Mouse (Mus musculus) adrenal gland, postnatal 4 days (tissue): ENCODE measurements around the gene Atp5j2. TPM values are rescaled to one million over a fixed set of nuclear protein-coding genes. Genes with fewer than 3 reads are reported as not detected.

Experiments used
- DNase-seq, 2 experiments: peaks; one replicate each; pipeline ENCODE4 v3.0.0; 2021 to 2022; ENCODE audit warnings: low spot score in 2 of 2, mixed read lengths in 2 of 2
- total RNA-seq, 2 experiments: library from RNA; stranded (reverse); gene quantifications; 2 replicates each; pipeline ENCODE4 v1.2.3; 2021

Atp5j2 gene
- total RNA-seq, 2 experiments from 2014 or later: 367 to 390 TPM

- no peak for DNase-seq
These were observed 10.6 kb upstream of the Atp5j2 start for GRCm38 (mm10) chr5:145202446-145202845.

GRCm38 (mm10) chr5:145201321-145201991 lies 9.6 kb upstream of the Atp5j2 start, which contains the start of gene Zkscan14:
TSS of gene Zkscan14 (minus strand) at chr5:145201868.
- DNase-seq: peak; percentile 24 to 43

GRCm38 (mm10) chr5:145200387-145200786 lies 8.5 kb upstream of the Atp5j2 start:
- DNase-seq: no peak

- DNase-seq: peak; percentile 76 to 81
These were observed 725 bp downstream of the Atp5j2 start for GRCm38 (mm10) chr5:145190875-145191798.

GRCm38 (mm10) chr5:145190373-145190772 lies 1.5 kb downstream of the Atp5j2 start:
- no peak for DNase-seq

- no peak for DNase-seq
These were observed 2.4 kb downstream of the Atp5j2 start for GRCm38 (mm10) chr5:145189416-145189815.

- no peak for DNase-seq
These were observed 6.6 kb downstream of the Atp5j2 start for GRCm38 (mm10) chr5:145185244-145185643.

- no peak for DNase-seq
These were observed 13.3 kb downstream of the Atp5j2 start for GRCm38 (mm10) chr5:145178461-145178980.

GRCm38 (mm10) chr5:145167306-145167661 lies 24.6 kb downstream of the Atp5j2 start:
- DNase-seq: no peak

GRCm38 (mm10) chr5:145166536-145167305 lies 25.1 kb downstream of the Atp5j2 start, which contains the start of the genes Ptcd1 and Cpsf4:
TSS of gene Ptcd1 (minus strand) at chr5:145167108.
TSS of gene Cpsf4 (plus strand) at chr5:145167213.
- peak; percentile 93 to 97 for DNase-seq

- DNase-seq: no peak
These were observed 26.7 kb downstream of the Atp5j2 start for GRCm38 (mm10) chr5:145165184-145165583.

- DNase-seq: no peak
These were observed 27.2 kb downstream of the Atp5j2 start for GRCm38 (mm10) chr5:145164710-145165109.

GRCm38 (mm10) chr5:145161361-145161760 lies 30.5 kb downstream of the Atp5j2 start:
- no peak for DNase-seq

- DNase-seq: no peak
These were observed 39.2 kb downstream of the Atp5j2 start for GRCm38 (mm10) chr5:145152690-145153089.

- DNase-seq: no peak
These were observed 42.6 kb downstream of the Atp5j2 start for GRCm38 (mm10) chr5:145149294-145149693.

- DNase-seq: no peak
These were observed 44.1 kb downstream of the Atp5j2 start for GRCm38 (mm10) chr5:145147748-145148147.

- no peak for DNase-seq
These were observed 51.3 kb downstream of the Atp5j2 start for GRCm38 (mm10) chr5:145140611-145141010.

- peak; percentile 89 to 92 for DNase-seq
These were observed 52.0 kb downstream of the Atp5j2 start, which contains the start of the genes Pdap1 and Bud31 for GRCm38 (mm10) chr5:145139571-145140519. TSS of gene Pdap1 (minus strand) at chr5:145140238. TSS of gene Bud31 (plus strand) at chr5:145140362.

GRCm38 (mm10) chr5:145138836-145139235 lies 53.0 kb downstream of the Atp5j2 start:
- DNase-seq: no peak
